ENCODE assay signal across 10 mouse cellular contexts in the genomic region with DNA sequence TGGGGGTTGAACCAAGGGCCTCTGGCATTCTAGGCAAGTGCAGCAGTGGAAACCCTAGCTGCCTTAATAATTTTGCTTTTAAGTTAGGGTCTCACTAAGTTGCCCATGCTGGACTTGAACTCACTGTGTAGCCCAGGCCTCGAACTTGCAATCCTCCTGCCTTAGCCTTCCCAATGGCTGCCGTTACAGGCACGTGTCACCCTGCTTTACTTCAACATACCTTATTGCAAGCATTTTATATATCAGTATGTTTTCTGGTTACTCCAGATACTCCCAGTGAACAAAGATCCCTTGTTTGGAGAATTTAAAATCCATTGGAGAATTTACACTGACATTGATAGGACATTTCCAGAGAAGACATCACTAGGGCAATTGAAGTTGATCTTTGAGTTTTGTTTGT. TPM values are rescaled to one million over a fixed set of nuclear protein-coding genes. Genes with fewer than 3 reads are reported as not detected.
A peak's percentile ranks its signal among the peaks of the same experiment; 100 is the strongest.
DNase-seq lines count a peak whose midpoint lies in the region; ATAC-seq and TF ChIP-seq lines count a peak whose summit lies in the region.
"Had no signal": no experiment of that assay in that cellular context is flagged by ENCODE, and none has a peak within 500 bp of the region (broad histone marks: within the 10 kb centered on the region; RNA-seq: fewer than 3 reads in every experiment).

No protein-coding gene starts in this region.

- TF ChIP-seq POLR2A in CH12.LX (IDR thresholded peaks at IDR 0.05; ENCODE audit: low read depth, low read length): no peak

- in situ Hi-C loops in CH12.LX (cut with MboI; ENCODE audit: low pct_ligation_motif_present, low pct_unique_long_range_greater_than_20kb, low sequenced_read_pairs): no loop called here

- no peaks in the 10 kb centered on the region; the same call in 1 of the 2 replicates for H3K79me2 ChIP-seq in CH12.LX (replicated peaks; ENCODE audit: control insufficient read depth, extremely low read depth, insufficient read depth, poor library complexity, severe bottlenecking)

- peak overlapping the region; percentile 76 for H3K4me2 ChIP-seq in CH12.LX (ENCODE audit: insufficient read depth, low read depth, poor library complexity, severe bottlenecking)
- H3K4me2 ChIP-seq in forebrain, embryonic 14.5 days (ENCODE audit: low read length): peak overlapping the region; percentile 71
- H3K4me2 ChIP-seq in liver, embryonic 15.5 days: peak overlapping the region; percentile 86

- ATAC-seq in forebrain, embryonic 14.5 days: no peak
- ATAC-seq in liver, embryonic 15.5 days (ENCODE audit: insufficient read depth): no peak

- peak overlapping the region; percentile 97 for H3K9ac ChIP-seq in CH12.LX (ENCODE audit: insufficient read depth, low read depth)
- H3K9ac ChIP-seq in forebrain, embryonic 14.5 days (ENCODE audit: low read length): peak overlapping the region; percentile 78
- H3K9ac ChIP-seq in liver, embryonic 15.5 days: peak overlapping the region; percentile 94

- no peaks in the 10 kb centered on the region for H3K36me3 ChIP-seq in heart, embryonic 10.5 days
- H3K36me3 ChIP-seq in CH12.LX (replicated peaks in 1 of 2; ENCODE audit: control insufficient read depth in 1 of 2, insufficient read depth in 1 of 2, low read length in 1 of 2): peaks cover 0 to 14% of the 10 kb centered on the region in 2 experiments
- H3K36me3 ChIP-seq in forebrain, embryonic 14.5 days (ENCODE audit: control insufficient read depth, insufficient read depth, low read length): no peaks in the 10 kb centered on the region
- peaks cover 3% of the 10 kb centered on the region; the same call in 1 of the 2 replicates for H3K36me3 ChIP-seq in liver, embryonic 15.5 days (replicated peaks)

- intact Hi-C loops in heart, postnatal 14 days (cut with DNase I): loop anchor here (5.0 kb wide), 1 partner anchor 33 kb away; no protein-coding TSS in a partner anchor

- 0 out of 2 replicates have a peak, but pooled peaks cover 6% of the 10 kb centered on the region for H3K4me1 ChIP-seq in heart, embryonic 10.5 days
- peaks cover 2 to 10% of the 10 kb centered on the region in 2 experiments; a peak in 3 of 4 replicates for H3K4me1 ChIP-seq in CH12.LX (ENCODE audit: control insufficient read depth in 1 of 2, insufficient read depth in 2 of 2)
- peaks cover 12% of the 10 kb centered on the region for H3K4me1 ChIP-seq in forebrain, embryonic 14.5 days (ENCODE audit: control insufficient read depth, insufficient read depth, low read length)
- H3K4me1 ChIP-seq in liver, embryonic 15.5 days (replicated peaks): peaks cover 7% of the 10 kb centered on the region

- TF ChIP-seq EP300 in CH12.LX (IDR thresholded peaks at IDR 0.05; ENCODE audit: low read length): no peak

- WGBS in heart, embryonic 10.5 days: 92% methylated on average over 3 of the region's 3 CpGs
- WGBS in forebrain, embryonic 14.5 days: 87% methylated on average over 3 of the region's 3 CpGs
- 84% methylated on average over 3 of the region's 3 CpGs for WGBS in liver, embryonic 15.5 days (ENCODE audit: insufficient replicate concordance)

- TF ChIP-seq CTCF in CH12.LX (conservative IDR thresholded peaks at IDR 0.05 in 1 of 2, IDR thresholded peaks at IDR 0.05 in 1 of 2; ENCODE audit: low read depth in 2 of 2, low read length in 2 of 2): no peak

- no peaks in the 10 kb centered on the region for H3K9me3 ChIP-seq in heart, embryonic 10.5 days
- no peaks in the 10 kb centered on the region for H3K9me3 ChIP-seq in CH12.LX (replicated peaks; ENCODE audit: low read length)
- no peaks in the 10 kb centered on the region for H3K9me3 ChIP-seq in forebrain, embryonic 14.5 days (replicated peaks; ENCODE audit: control insufficient read depth, low read length)
- no peaks in the 10 kb centered on the region for H3K9me3 ChIP-seq in liver, embryonic 15.5 days (replicated peaks)

- no peak for DNase-seq in heart, embryonic 10.5 days (ENCODE audit: low spot score)
- no peak for DNase-seq in heart, postnatal 14 days
- peak; percentile 15 for DNase-seq in CH12.LX (ENCODE audit: extremely low read depth)
- DNase-seq in forebrain, embryonic 14.5 days (ENCODE audit: low spot score): no peak
- no peak for DNase-seq in ovary, adult 18-20 months (ENCODE audit: low spot score)
- DNase-seq in urinary bladder, adult 18-20 months (ENCODE audit: low spot score in 2 of 2): no peak
- DNase-seq in thymus, postnatal 10 days (ENCODE audit: low spot score in 2 of 2): no peak
- DNase-seq: embryo, embryonic 11 days; lung, postnatal 10 days had no signal

- H3K27ac ChIP-seq in heart, embryonic 10.5 days: peak overlapping the region; percentile 95; the same call in 1 of the 2 replicates
- no peak overlapping the region for H3K27ac ChIP-seq in CH12.LX (ENCODE audit: insufficient read depth, low read depth)
- H3K27ac ChIP-seq in forebrain, embryonic 14.5 days (ENCODE audit: low read depth, low read length): no peak overlapping the region
- H3K27ac ChIP-seq in liver, embryonic 15.5 days (replicated peaks): 0 out of 2 replicates have a peak overlapping the region, but pooled peaks have one; percentile 94

- H3K4me3 ChIP-seq in heart, embryonic 10.5 days: peak overlapping the region; percentile 77
- H3K4me3 ChIP-seq in CH12.LX (replicated peaks in 1 of 3; ENCODE audit: low read depth in 2 of 3, low read length in 2 of 3, poor library complexity in 1 of 3): peak overlapping the region; percentile 78 to 80 (median 79)
- H3K4me3 ChIP-seq in forebrain, embryonic 14.5 days (ENCODE audit: low read depth, low read length): peak overlapping the region; percentile 59
- peak overlapping the region; percentile 87 for H3K4me3 ChIP-seq in liver, embryonic 15.5 days (replicated peaks)

- dilution Hi-C loops in CH12.LX (cut with MboI; ENCODE audit: extremely low pct_ligation_motif_present, extremely low pct_unique_long_range_greater_than_20kb, low sequenced_read_pairs): no loop called here

- TF ChIP-seq RAD21 in CH12.LX (IDR thresholded peaks at IDR 0.05; ENCODE audit: low read depth, low read length): no peak

- H3K27me3 ChIP-seq in heart, embryonic 10.5 days (ENCODE audit: insufficient read depth, poor library complexity, severe bottlenecking): no peaks in the 10 kb centered on the region
- no peaks in the 10 kb centered on the region for H3K27me3 ChIP-seq in CH12.LX (replicated peaks)
- H3K27me3 ChIP-seq in forebrain, embryonic 14.5 days (replicated peaks; ENCODE audit: control insufficient read depth, insufficient read depth, low read length): no peaks in the 10 kb centered on the region
- H3K27me3 ChIP-seq in liver, embryonic 15.5 days: no peaks in the 10 kb centered on the region

TF ChIP-seq in CH12.LX, 34 proteins besides CTCF, POLR2A, EP300 and RAD21:
- 0 out of 2 replicates have a peak, but pooled peaks have one; percentile 49 for TF ChIP-seq MYC (IDR thresholded peaks at IDR 0.05; ENCODE audit: low read depth, low read length)
- TF ChIP-seq MEF2A (IDR thresholded peaks at IDR 0.05; ENCODE audit: borderline replicate concordance, low read depth, low read length): no peak
- peak; percentile 75 for TF ChIP-seq MAX (IDR thresholded peaks at IDR 0.05; ENCODE audit: low read length)
- TF ChIP-seq E2F4 (IDR thresholded peaks at IDR 0.05; ENCODE audit: insufficient replicate concordance, low read depth, low read length): no peak
- TF ChIP-seq BHLHE40 (IDR thresholded peaks at IDR 0.05; ENCODE audit: low read depth, low read length): peak; percentile 58; the same call in 1 of the 2 replicates

RNA-seq across cellular contexts. Expression of a gene that starts 0.8 kb away (rescaled TPM):
- 5.1 and 5.8 TPM in 2 replicates for polyA plus RNA-seq in heart, embryonic 10.5 days (2016; fragmentation: Nextera tagmentation; extraction: Ambion mirVana)
- total RNA-seq in heart, postnatal 14 days (2021): 1 to 10 TPM; 2.1 to 2.2 TPM
- total RNA-seq in CH12.LX (2012; rRNA removed): 5.3 and 6.8 TPM in 2 replicates
- total RNA-seq in CH12.LX (2014; rRNA removed): 6.3 and 7.0 TPM in 2 replicates
- polyA plus RNA-seq in CH12.LX (2012; ENCODE audit: insufficient read length, low read depth): 6.3 and 7.0 TPM in 2 replicates
- 5.3 and 7.1 TPM in 2 replicates for polyA plus RNA-seq in forebrain, embryonic 14.5 days (2014; fragmentation: Nextera tagmentation; extraction: Ambion mirVana)
- polyA plus RNA-seq in liver, embryonic 15.5 days (2015; fragmentation: Nextera tagmentation; extraction: Ambion mirVana): 3.4 and 4.3 TPM in 2 replicates

RNA-seq across cellular contexts. Expression of a gene that starts 18.1 kb away (rescaled TPM):
- 0.04 TPM in 1 of 2 replicates, not detected in the other for polyA plus RNA-seq in heart, embryonic 10.5 days (2016; fragmentation: Nextera tagmentation; extraction: Ambion mirVana)
- total RNA-seq in heart, postnatal 14 days (2021): under 1 TPM in 1 of 2 experiments, not detected in 1; 0.07 TPM
- total RNA-seq in CH12.LX (2012; rRNA removed) (0.13 TPM in 1 of 2 replicates, not detected in the other), CH12.LX (2014; rRNA removed) (not detected in 2 replicates)
- polyA plus RNA-seq in CH12.LX (2012; ENCODE audit: insufficient read length, low read depth): 0.07 TPM in 1 of 2 replicates, not detected in the other
- 1.9 and 4.5 TPM in 2 replicates for polyA plus RNA-seq in forebrain, embryonic 14.5 days (2014; fragmentation: Nextera tagmentation; extraction: Ambion mirVana)
- not detected in 2 replicates for polyA plus RNA-seq in liver, embryonic 15.5 days (2015; fragmentation: Nextera tagmentation; extraction: Ambion mirVana)

RNA-seq across cellular contexts. Expression of a gene that starts 52.6 kb away (rescaled TPM):
- 2.0 and 4.0 TPM in 2 replicates for polyA plus RNA-seq in heart, embryonic 10.5 days (2016; fragmentation: Nextera tagmentation; extraction: Ambion mirVana)
- total RNA-seq in heart, postnatal 14 days (2021): 10 to 100 TPM; 41.0 to 44.1 TPM
- not detected in 2 replicates for total RNA-seq in CH12.LX (2012; rRNA removed)
- not detected in 2 replicates for total RNA-seq in CH12.LX (2014; rRNA removed)
- polyA plus RNA-seq in CH12.LX (2012; ENCODE audit: insufficient read length, low read depth): not detected in 2 replicates
- polyA plus RNA-seq in forebrain, embryonic 14.5 days (2014; fragmentation: Nextera tagmentation; extraction: Ambion mirVana): 3.3 and 3.7 TPM in 2 replicates
- 2.2 and 3.1 TPM in 2 replicates for polyA plus RNA-seq in liver, embryonic 15.5 days (2015; fragmentation: Nextera tagmentation; extraction: Ambion mirVana)

Comparison
In these comparisons a context has a peak if more than half of its experiments do, and no peak if none do; other contexts are left out.
1. H3K27ac ChIP-seq: peak in heart, embryonic 10.5 days (single experiment) and liver, embryonic 15.5 days (single experiment); none in CH12.LX (single experiment) and forebrain, embryonic 14.5 days (single experiment).
2. Peak in every context shown above with its lines, with median percentiles within 50 percentile points of each other: H3K4me3 ChIP-seq, H3K4me2 ChIP-seq and H3K9ac ChIP-seq.